Mouse (Mus musculus): ENCODE data around the gene Prcp. TPM values are rescaled to one million over a fixed set of nuclear protein-coding genes. Genes with fewer than 3 reads are reported as not detected.
A peak's percentile ranks its signal among the peaks of the same experiment; 100 is the strongest.
"Not testable (repeated sequence)": the region's sequence is repeated elsewhere in the genome, so short reads cannot be mapped to it uniquely, and the experiment has no call there.

The Prcp gene
- total RNA-seq, 2 experiments from 2014 or later: 17.2 to 18.8 TPM

- intact Hi-C loops (cut with DNase I; ENCODE audit: low total_unique reads): loop anchor here (10.0 kb wide), 1 partner anchor 78 kb away; no protein-coding TSS in a partner anchor
- DNase-seq: no peak
These were observed 12.5 kb downstream of the Prcp start for GRCm38 (mm10) chr7:92886801-92887200.

DNA sequence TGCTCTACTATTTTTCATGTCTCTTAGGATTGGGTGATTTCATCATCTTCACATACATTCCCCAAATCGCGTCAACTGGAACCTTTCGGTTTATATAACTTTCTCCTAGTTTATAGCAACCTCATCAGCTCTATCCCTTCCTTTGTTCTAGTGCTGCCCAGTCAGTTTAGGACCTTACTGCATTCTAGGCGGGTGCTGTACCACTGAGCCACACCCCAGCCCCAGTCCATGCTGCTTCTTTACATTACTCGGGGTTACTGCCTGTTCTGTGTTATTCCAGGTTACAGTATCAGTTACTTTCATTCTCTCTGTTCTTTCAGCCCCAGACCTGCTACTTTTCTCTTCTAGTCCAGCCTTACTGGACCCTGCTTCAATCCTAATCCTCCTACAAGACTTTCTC lies 13.0 kb downstream of the Prcp start:
- DNase-seq: no peak
- intact Hi-C loops (cut with DNase I; ENCODE audit: low total_unique reads): loop anchor here (10.0 kb wide), 1 partner anchor 78 kb away; no protein-coding TSS in a partner anchor

- intact Hi-C loops (cut with DNase I; ENCODE audit: low total_unique reads): loop anchor here (10.0 kb wide), 1 partner anchor 205 kb away; no protein-coding TSS in a partner anchor
- no peak for DNase-seq
These were observed 15.9 kb downstream of the Prcp start for GRCm38 (mm10) chr7:92890211-92890610.

DNA sequence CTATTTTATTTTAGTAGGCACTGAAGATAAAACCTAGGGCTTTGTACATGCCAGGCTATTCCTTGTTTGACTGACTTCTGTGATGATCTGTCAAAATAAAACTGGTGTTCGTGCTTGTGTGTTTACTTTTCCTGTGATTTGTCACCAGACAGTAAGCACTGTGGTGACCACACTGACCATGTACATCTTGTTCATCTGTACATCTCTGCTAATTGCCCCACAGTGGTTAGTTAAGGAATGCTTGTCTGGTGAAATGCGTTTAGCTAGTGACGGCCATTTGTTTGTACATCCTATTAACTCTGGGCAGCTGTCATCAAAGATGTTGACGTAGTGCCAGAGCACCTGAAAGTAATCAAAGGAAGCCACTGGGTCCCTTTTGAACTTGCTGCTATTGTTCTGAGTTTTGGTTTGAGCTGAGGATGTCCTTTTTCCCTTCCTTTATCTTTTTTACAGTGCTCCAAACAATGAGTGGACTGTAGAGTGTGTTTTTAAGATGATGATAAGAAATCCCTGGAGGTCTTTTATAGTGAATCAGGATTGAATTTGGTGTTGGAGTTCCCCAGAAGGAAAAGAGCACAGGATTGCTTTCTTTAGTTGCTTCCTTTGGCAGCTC lies 16.5 kb downstream of the Prcp start:
- intact Hi-C loops (cut with DNase I; ENCODE audit: low total_unique reads): loop anchor here (10.0 kb wide), 1 partner anchor 204 kb away; no protein-coding TSS in a partner anchor
- no peak for DNase-seq

DNA sequence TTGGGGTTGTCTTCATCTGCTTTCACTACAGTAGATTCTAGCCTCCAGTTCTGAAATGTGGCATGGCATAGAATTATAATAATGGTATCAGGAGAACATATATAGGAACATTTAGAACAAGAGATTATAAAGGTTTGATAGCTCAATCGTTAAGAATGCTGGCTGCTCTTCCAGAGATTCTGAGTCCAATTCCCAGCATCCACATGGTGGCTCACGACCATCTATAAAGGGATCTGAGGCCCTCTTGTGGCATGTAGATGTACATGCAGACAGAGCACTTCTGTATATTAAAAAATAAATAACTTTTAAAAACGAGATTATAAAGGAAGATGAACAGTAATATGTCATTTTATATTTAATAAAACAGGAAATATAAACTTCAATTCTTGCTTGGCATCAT lies 19.2 kb downstream of the Prcp start:
- no peak for DNase-seq
- intact Hi-C loops (cut with DNase I; ENCODE audit: low total_unique reads): loop anchor here (10.0 kb wide), 1 partner anchor 201 kb away; no protein-coding TSS in a partner anchor

DNA sequence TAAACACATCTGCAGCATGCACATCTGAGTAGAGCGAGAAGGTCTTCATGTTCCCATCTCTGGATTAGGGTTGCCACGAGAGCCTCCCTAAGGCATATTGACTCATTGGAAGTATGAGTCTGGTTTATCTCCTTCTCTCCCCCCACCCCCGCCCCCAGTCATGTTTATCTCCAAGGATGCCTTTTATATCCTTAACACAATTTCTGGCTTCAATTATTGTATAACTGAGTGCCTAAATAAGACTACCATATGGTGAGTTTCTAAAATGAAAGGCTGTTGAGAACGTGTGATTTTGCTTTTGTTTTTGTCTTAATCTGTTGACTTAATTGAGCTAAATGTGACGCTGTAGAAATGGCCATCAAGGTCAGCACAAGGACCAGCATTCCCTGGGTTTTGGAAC lies 21.8 kb downstream of the Prcp start:
- intact Hi-C loops (cut with DNase I; ENCODE audit: low total_unique reads): loop anchor here (10.0 kb wide), 1 partner anchor 199 kb away; no protein-coding TSS in a partner anchor
- no peak for DNase-seq

- no peak for DNase-seq
- intact Hi-C loops (cut with DNase I; ENCODE audit: low total_unique reads): loop anchor here (10.0 kb wide), 1 partner anchor 198 kb away; no protein-coding TSS in a partner anchor
These were observed 22.8 kb downstream of the Prcp start for GRCm38 (mm10) chr7:92897021-92897420.

GRCm38 (mm10) chr7:92903360-92904038 lies 29.2 kb downstream of the Prcp start:
- peak; percentile 56 for DNase-seq
- intact Hi-C loops (cut with DNase I; ENCODE audit: low total_unique reads): no loop called here

DNA sequence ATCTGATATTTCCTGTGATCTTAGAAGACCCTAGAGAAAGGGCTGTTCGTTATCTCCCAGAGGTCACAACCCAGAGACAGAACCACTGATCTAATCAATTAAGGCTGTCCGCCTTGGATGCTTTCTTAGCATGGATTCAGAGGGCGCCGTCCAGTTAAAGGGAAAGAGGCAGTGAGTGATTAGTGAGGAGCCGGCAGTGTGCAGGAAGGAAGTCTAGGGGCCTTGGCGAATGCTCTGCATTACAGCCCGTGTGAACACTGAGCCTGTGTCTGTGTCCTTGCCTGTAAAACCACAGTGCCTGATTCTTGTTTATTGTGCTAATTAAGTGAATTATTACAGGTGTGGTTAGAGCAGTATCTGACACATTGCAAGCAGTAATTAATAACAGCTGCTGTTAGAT lies 30.0 kb downstream of the Prcp start:
- DNase-seq; intact Hi-C loops (cut with DNase I; ENCODE audit: low total_unique reads): not testable (repeated sequence)

GRCm38 (mm10) chr7:92920172-92920856 lies 46.0 kb downstream of the Prcp start:
- DNase-seq: no peak
- intact Hi-C loops (cut with DNase I; ENCODE audit: low total_unique reads): no loop called here

DNA sequence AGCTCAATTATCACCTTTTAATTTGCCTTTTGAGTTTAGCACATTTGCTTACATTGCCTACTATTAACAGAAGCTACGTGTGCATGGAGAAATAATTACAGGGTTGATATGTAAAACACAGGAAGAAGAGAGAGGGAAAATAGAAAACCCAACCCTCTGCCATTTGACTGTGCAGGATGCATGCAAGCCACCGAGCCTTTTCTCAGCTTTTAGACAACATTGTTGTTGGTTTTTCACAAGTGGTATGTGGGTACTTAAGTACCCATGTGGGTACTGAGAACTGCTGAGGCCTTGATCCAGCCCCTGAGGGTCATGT lies 46.5 kb downstream of the Prcp start:
- no peak for DNase-seq
- intact Hi-C loops (cut with DNase I; ENCODE audit: low total_unique reads): no loop called here

- DNase-seq: no peak
- intact Hi-C loops (cut with DNase I; ENCODE audit: low total_unique reads): no loop called here
These were observed 58.5 kb downstream of the Prcp start for GRCm38 (mm10) chr7:92932792-92933191.

DNA sequence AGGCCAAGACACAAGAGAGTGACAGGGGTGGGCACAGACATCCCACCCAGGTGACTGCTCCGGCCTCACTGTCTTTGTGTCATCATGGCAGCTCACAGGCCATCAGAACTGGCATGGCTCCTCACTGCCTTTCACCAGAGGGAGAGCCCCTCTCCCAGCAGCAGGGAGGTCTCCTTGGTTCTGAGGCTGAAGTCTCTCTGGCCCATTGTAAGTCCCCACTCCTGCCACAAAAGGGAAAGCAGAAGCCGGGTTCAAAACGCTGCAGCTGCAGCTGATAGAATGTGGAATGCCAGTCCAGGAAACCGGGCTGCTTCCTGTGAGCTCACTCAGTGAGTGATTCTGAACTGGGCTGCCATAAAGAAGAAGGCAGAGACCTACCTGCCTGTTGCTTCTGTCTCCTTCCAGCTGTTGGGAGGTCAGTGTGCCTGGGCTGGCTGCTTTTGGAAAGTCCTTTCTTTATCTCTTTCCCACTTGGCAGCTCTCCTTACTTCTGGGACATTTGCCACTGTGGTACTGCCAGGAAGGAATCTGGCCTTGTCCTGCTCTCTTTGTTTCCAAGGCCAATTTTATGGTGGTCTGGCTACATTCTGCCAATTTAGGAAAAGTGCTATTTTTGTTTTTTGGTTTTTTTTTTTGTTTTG lies 59.2 kb downstream of the Prcp start:
- DNase-seq; intact Hi-C loops (cut with DNase I; ENCODE audit: low total_unique reads): not testable (repeated sequence)

- DNase-seq: no peak
- intact Hi-C loops (cut with DNase I; ENCODE audit: low total_unique reads): no loop called here
These were observed 62.5 kb downstream of the Prcp start for GRCm38 (mm10) chr7:92936747-92937146.

- no peak for DNase-seq
- intact Hi-C loops (cut with DNase I; ENCODE audit: low total_unique reads): no loop called here
These were observed 63.7 kb downstream of the Prcp start for GRCm38 (mm10) chr7:92937955-92938354.

GRCm38 (mm10) chr7:92939776-92940175 lies 65.5 kb downstream of the Prcp start:
- intact Hi-C loops (cut with DNase I; ENCODE audit: low total_unique reads): no loop called here
- DNase-seq: no peak

GRCm38 (mm10) chr7:92950775-92951174 lies 76.5 kb downstream of the Prcp start:
- intact Hi-C loops (cut with DNase I; ENCODE audit: low total_unique reads): no loop called here
- no peak for DNase-seq

GRCm38 (mm10) chr7:92952210-92952609 lies 77.9 kb downstream of the Prcp start:
- no peak for DNase-seq
- intact Hi-C loops (cut with DNase I; ENCODE audit: low total_unique reads): no loop called here

DNA sequence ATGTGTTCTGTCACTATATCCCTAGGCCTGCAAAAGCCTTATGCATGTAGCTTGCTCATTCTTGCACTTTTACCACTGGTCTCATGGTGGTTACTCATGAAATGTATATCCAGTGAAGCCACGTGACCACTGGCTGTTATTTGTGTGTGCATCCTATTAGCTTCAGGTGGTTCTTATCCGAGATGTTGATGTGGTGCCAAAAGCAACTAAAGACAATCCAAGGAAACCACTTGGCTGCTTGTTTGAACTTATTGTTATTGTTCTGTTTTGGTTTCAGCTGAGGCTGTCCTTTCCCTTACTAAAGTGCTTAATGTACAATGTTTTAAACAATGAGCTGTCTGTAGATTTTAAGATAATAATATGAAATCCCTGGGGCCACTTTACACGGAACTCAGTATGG lies 85.5 kb downstream of the Prcp start:
- intact Hi-C loops (cut with DNase I; ENCODE audit: low total_unique reads): loop anchor here (10.0 kb wide), 2 partner anchors 75 to 135 kb away; no protein-coding TSS in a partner anchor
- no peak for DNase-seq

GRCm38 (mm10) chr7:92961876-92962275 lies 87.6 kb downstream of the Prcp start:
- DNase-seq: no peak
- intact Hi-C loops (cut with DNase I; ENCODE audit: low total_unique reads): loop anchor here (10.0 kb wide), 2 partner anchors 77 to 133 kb away; no protein-coding TSS in a partner anchor

All from gastrocnemius, postnatal 14 days (tissue).